Mouse (Mus musculus) CH12.LX (cell line): ENCODE results near the gene Plekhg3. TPM values are rescaled to one million over a fixed set of nuclear protein-coding genes. Genes with fewer than 3 reads are reported as not detected.

ENCODE experiments used
- DNase-seq: peaks from one replicate; pipeline ENCODE4 v3.0.0-alpha.2; 2013; ENCODE audit errors: extremely low read depth
- H3K27ac ChIP-seq: 2 replicates; pipeline ENCODE4 v1.5.1; 2012; ENCODE audit warnings: low read depth, mild to moderate bottlenecking, control low read depth, moderate library complexity; ENCODE audit not compliant: insufficient read depth
- H3K27me3 ChIP-seq: replicated peaks from 2 replicates; pipeline ENCODE3; 2012; ENCODE audit warnings: inconsistent platforms
- H3K36me3 ChIP-seq, 2 experiments: replicated peaks in 1 of 2; 2 replicates each; pipeline versions ENCODE3 to v1.6.1; 2012; ENCODE audit warnings: inconsistent platforms in 1 of 2, low read length in 1 of 2, mild to moderate bottlenecking in 1 of 2, mixed read lengths in 1 of 2, moderate library complexity in 1 of 2; ENCODE audit not compliant: control insufficient read depth in 1 of 2, insufficient read depth in 1 of 2
- H3K4me1 ChIP-seq, 2 experiments: 2 replicates each; pipeline ENCODE4 v1.6.1; 2012; ENCODE audit warnings: inconsistent platforms in 1 of 2, moderate library complexity in 1 of 2; ENCODE audit not compliant: insufficient read depth in 2 of 2, control insufficient read depth in 1 of 2
- H3K4me2 ChIP-seq: 2 replicates; pipeline ENCODE4 v1.6.1; 2012; ENCODE audit warnings: low read depth, mild to moderate bottlenecking, control low read depth; ENCODE audit not compliant: poor library complexity, insufficient read depth, severe bottlenecking
- H3K4me3 ChIP-seq, 3 experiments: fragments of 150-350 bp in 1 of 3; sonication (generic) in 1 of 3; replicated peaks in 1 of 3; 2 replicates each; pipeline versions ENCODE3 to v1.5.1; 2011 to 2012; ENCODE audit warnings: low read depth in 2 of 3, low read length in 2 of 3, mild to moderate bottlenecking in 2 of 3, moderate library complexity in 2 of 3, control low read depth in 1 of 3, improper control_type of control experiment in 1 of 3, inconsistent platforms in 1 of 3, mixed read lengths in 1 of 3; ENCODE audit not compliant: poor library complexity in 1 of 3
- H3K79me2 ChIP-seq: replicated peaks from 2 replicates; pipeline ENCODE4 v1.6.1; 2012; ENCODE audit warnings: mild to moderate bottlenecking, moderate library complexity; ENCODE audit not compliant: control insufficient read depth, poor library complexity, insufficient read depth, severe bottlenecking; ENCODE audit errors: extremely low read depth
- H3K9ac ChIP-seq: 2 replicates; pipeline ENCODE4 v1.6.1; 2012; ENCODE audit warnings: low read depth, mild to moderate bottlenecking, control low read depth, moderate library complexity; ENCODE audit not compliant: insufficient read depth
- H3K9me3 ChIP-seq: replicated peaks from 2 replicates; pipeline ENCODE3; 2012; ENCODE audit warnings: low read length, inconsistent platforms, mixed read lengths
- BHLHE40 ChIP-seq: IDR thresholded peaks from 2 replicates; pipeline ENCODE4 v1.6.1; 2011; ENCODE audit warnings: mild to moderate bottlenecking, low read depth, low read length, improper control_type of control experiment
- CHD1 ChIP-seq: IDR thresholded peaks from 2 replicates; pipeline ENCODE4 v1.6.1; 2012; ENCODE audit warnings: low read depth, low read length, improper control_type of control experiment, inconsistent platforms
- CHD2 ChIP-seq: IDR thresholded peaks from 2 replicates; pipeline ENCODE4 v1.6.1; 2011; ENCODE audit warnings: low read length, improper control_type of control experiment
- E2F4 ChIP-seq: IDR thresholded peaks from 2 replicates; pipeline ENCODE4 v1.6.1; 2011; ENCODE audit warnings: low read depth, low read length, improper control_type of control experiment; ENCODE audit not compliant: insufficient replicate concordance
- EP300 ChIP-seq: IDR thresholded peaks from 2 replicates; pipeline ENCODE4 v1.6.1; 2011; ENCODE audit warnings: low read length, improper control_type of control experiment
- ETS1 ChIP-seq: conservative IDR thresholded peaks from 2 replicates; pipeline ENCODE4 v1.6.1; 2012; ENCODE audit warnings: low read depth, mild to moderate bottlenecking, inconsistent platforms, low read length, improper control_type of control experiment, moderate library complexity
- GABPA ChIP-seq: IDR thresholded peaks from 2 replicates; pipeline ENCODE4 v1.6.1; 2012; ENCODE audit warnings: low read depth, low read length, improper control_type of control experiment, inconsistent platforms; ENCODE audit not compliant: insufficient replicate concordance
- HCFC1 ChIP-seq: IDR thresholded peaks from 2 replicates; pipeline ENCODE4 v1.6.1; 2012; ENCODE audit warnings: low read depth, mild to moderate bottlenecking, inconsistent platforms, low read length, improper control_type of control experiment
- IRF4 ChIP-seq: IDR thresholded peaks from 2 replicates; pipeline ENCODE4 v1.6.1; 2014; ENCODE audit warnings: low read depth, mild to moderate bottlenecking, inconsistent platforms, low read length, improper control_type of control experiment
- KAT2A ChIP-seq: IDR thresholded peaks from 2 replicates; pipeline ENCODE4 v1.6.1; 2012; ENCODE audit warnings: low read length, improper control_type of control experiment, inconsistent platforms; ENCODE audit not compliant: insufficient replicate concordance
- MAFK ChIP-seq: IDR thresholded peaks from 2 replicates; pipeline ENCODE4 v1.6.1; 2011; ENCODE audit warnings: low read length, improper control_type of control experiment; ENCODE audit not compliant: insufficient replicate concordance
- MAX ChIP-seq: IDR thresholded peaks from 2 replicates; pipeline ENCODE4 v1.6.1; 2011; ENCODE audit warnings: low read length, improper control_type of control experiment
- MAZ ChIP-seq: IDR thresholded peaks from 2 replicates; pipeline ENCODE4 v1.6.1; 2012; ENCODE audit warnings: low read depth, mild to moderate bottlenecking, inconsistent platforms, low read length, improper control_type of control experiment, moderate library complexity
- MXI1 ChIP-seq: IDR thresholded peaks from 2 replicates; pipeline ENCODE4 v1.6.1; 2011; ENCODE audit warnings: mild to moderate bottlenecking, low read depth, low read length, improper control_type of control experiment
- MYC ChIP-seq: IDR thresholded peaks from 2 replicates; pipeline ENCODE4 v1.6.1; 2011; ENCODE audit warnings: low read depth, mild to moderate bottlenecking, improper control_type of control experiment, low read length
- POLR2A ChIP-seq: IDR thresholded peaks from 2 replicates; pipeline ENCODE4 v1.6.1; 2011; ENCODE audit warnings: low read depth, mild to moderate bottlenecking, improper control_type of control experiment, low read length
- POLR2AphosphoS2 ChIP-seq: IDR thresholded peaks from 2 replicates; pipeline ENCODE4 v1.6.1; 2011; ENCODE audit warnings: low read depth, low read length, improper control_type of control experiment
- RAD21 ChIP-seq: IDR thresholded peaks from 2 replicates; pipeline ENCODE4 v1.6.1; 2011; ENCODE audit warnings: low read depth, mild to moderate bottlenecking, low read length, improper control_type of control experiment, moderate library complexity
- TBP ChIP-seq: conservative IDR thresholded peaks from 2 replicates; pipeline ENCODE4 v1.6.1; 2011; ENCODE audit warnings: low read depth, low read length, improper control_type of control experiment
- ZMIZ1 ChIP-seq: IDR thresholded peaks from 2 replicates; pipeline ENCODE4 v1.6.1; 2012; ENCODE audit warnings: low read depth, mild to moderate bottlenecking, inconsistent platforms, low read length, improper control_type of control experiment
- dilution Hi-C: fragments of 300-500 bp; cut with MboI; formaldehyde crosslinking; loops from 2 replicates; pipeline ENCODE4 v1.14.3; 2020; ENCODE audit warnings: low sequenced_read_pairs; ENCODE audit not compliant: extremely low pct_unique_long_range_greater_than_20kb, extremely low pct_ligation_motif_present
- in situ Hi-C: fragments of 300-500 bp; cut with MboI; formaldehyde crosslinking; loops from 3 replicates; pipeline ENCODE4 v1.14.3; 2019; ENCODE audit warnings: low sequenced_read_pairs, low pct_ligation_motif_present, low pct_unique_long_range_greater_than_20kb, mixed read lengths
- polyA plus RNA-seq: library from polyadenylated mRNA; unstranded; fragments of >175 nt; gene quantifications from 2 replicates; pipeline ENCODE4 v1.2.1, GENCODE M21; 2012; ENCODE audit warnings: low read depth; ENCODE audit not compliant: insufficient read length
- total RNA-seq, 2 experiments: library from RNA; depleted of rRNA; stranded (reverse); fragments of 300-350 nt in 1 of 2; fragments of >200 nt in 1 of 2; gene quantifications; 2 replicates each; pipeline ENCODE4 v1.2.3; 2012 to 2014

Gene Plekhg3
- total and polyA plus RNA-seq, 3 experiments: 0.04 to 6.1 (median 0.27) TPM

DNA sequence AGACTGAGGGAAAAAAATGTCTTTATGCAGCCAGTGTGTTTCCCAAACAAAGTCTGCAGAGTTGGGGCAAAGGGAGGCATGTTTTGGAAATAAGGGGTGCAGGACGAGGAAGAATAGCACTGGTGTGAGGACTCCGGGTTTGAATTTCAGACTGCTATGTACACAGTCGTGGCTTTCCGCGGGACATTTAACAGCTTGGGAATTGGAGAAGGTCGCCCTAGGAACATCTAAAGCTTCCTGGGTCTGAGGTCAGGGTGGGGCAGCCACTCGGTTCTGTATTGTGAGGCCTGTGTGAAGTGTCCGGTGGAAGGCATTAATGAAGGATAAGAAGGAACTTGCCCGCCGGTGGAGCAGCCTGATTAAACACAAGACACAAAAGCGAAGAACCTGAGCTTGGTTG is 45.3 kb upstream of the Plekhg3 start:
- TF ChIP-seq POLR2AphosphoS2 (no peak), CHD1 (no peak), MAX (no peak), ZMIZ1 (no peak), IRF4 (no peak), MXI1 (no peak), E2F4 (no peak), CHD2 (no peak)
- no peak overlapping the region for H3K27ac ChIP-seq
- H3K9me3 ChIP-seq: peaks cover 2% of the 10 kb centered on the region
- no peak for DNase-seq
- H3K4me3 ChIP-seq: no peak overlapping the region
- no peaks in the 10 kb centered on the region for H3K27me3 ChIP-seq
- H3K36me3 ChIP-seq: peaks cover 0 to 2% of the 10 kb centered on the region in 2 experiments
- H3K9ac ChIP-seq: no peak overlapping the region
- H3K79me2 ChIP-seq: no peaks in the 10 kb centered on the region
- in situ Hi-C loops (loop anchor here (25.0 kb wide), 1 partner anchor 227 kb away; the partner anchor contains the start of gene Sptb), dilution Hi-C loops (no loop called here)
- peaks cover 7 to 9% of the 10 kb centered on the region in 2 experiments for H3K4me1 ChIP-seq
- H3K4me2 ChIP-seq: no peak overlapping the region

DNA sequence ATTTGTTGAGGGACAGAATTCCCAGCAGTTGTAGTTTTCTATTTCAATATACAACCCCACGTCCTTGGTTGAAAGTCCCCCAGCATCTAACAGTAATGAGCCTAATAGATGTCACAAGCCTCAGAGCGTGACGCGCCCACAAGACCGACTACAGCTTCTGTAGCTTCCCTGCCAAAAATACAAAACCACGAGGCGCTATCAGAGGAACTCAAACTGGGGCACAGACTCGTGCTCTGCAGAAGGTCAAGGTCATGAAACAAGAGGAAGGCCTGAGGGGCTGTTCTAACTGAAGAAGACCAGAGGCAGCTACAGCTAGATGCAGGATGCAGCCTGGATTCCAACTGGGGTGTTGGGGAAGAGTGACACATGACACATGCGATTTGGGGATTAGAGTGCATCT is 43.7 kb upstream of the Plekhg3 start:
- Histone ChIP-seq H3K4me2 (no peak overlapping the region), H3K9ac (no peak overlapping the region), H3K9me3 (peaks cover 7% of the 10 kb centered on the region)
- TF ChIP-seq RAD21 (no peak), TBP (no peak), EP300 (no peak), ETS1 (no peak), MYC (no peak), KAT2A (no peak), MAFK (no peak), E2F4 (no peak), POLR2A (no peak), GABPA (no peak), BHLHE40 (no peak), MXI1 (no peak), MAZ (no peak), HCFC1 (no peak)
- TF ChIP-seq, all 38 proteins: peak for 0
- dilution Hi-C loops (no loop called here), in situ Hi-C loops (loop anchor here (25.0 kb wide), 1 partner anchor 225 kb away; the partner anchor contains the start of gene Sptb)
- DNase-seq: peak; percentile 12
- H3K27me3 ChIP-seq: no peaks in the 10 kb centered on the region
- H3K4me3 ChIP-seq: no peak overlapping the region
- H3K27ac ChIP-seq: no peak overlapping the region
- H3K79me2 ChIP-seq: no peaks in the 10 kb centered on the region
- H3K36me3 ChIP-seq: peaks cover 0 to 2% of the 10 kb centered on the region in 2 experiments
- peaks cover 7 to 9% of the 10 kb centered on the region in 2 experiments for H3K4me1 ChIP-seq
